Mouse (Mus musculus) forebrain, embryonic 10.5 days (tissue): ENCODE measurements at regions not wholly inside any gene's neighbourhood (a gene's known extent, or its start where the extent isn't known, plus 50 kb on each side); places are given as distances from the start of the nearest gene placed in this dataset.
"Not testable (repeated sequence)": the region's sequence is repeated elsewhere in the genome, so short reads cannot be mapped to it uniquely, and the experiment has no call there.

Experiments used
- DNase-seq: peaks from one replicate; pipeline ENCODE4 v3.0.0-alpha.2; 2017; ENCODE audit warnings: low spot score; ENCODE audit errors: extremely low spot score
- H3K27ac ChIP-seq: fragments of 300-500 bp; sonication (generic); 2 replicates; pipeline ENCODE4 v1.5.1; 2016; ENCODE audit warnings: mild to moderate bottlenecking
- H3K27me3 ChIP-seq: fragments of 300-500 bp; sonication (generic); 2 replicates; pipeline ENCODE4 v1.6.1; 2016; ENCODE audit warnings: mild to moderate bottlenecking; ENCODE audit not compliant: poor library complexity, severe bottlenecking
- H3K36me3 ChIP-seq: fragments of 300-500 bp; sonication (generic); replicated peaks from 2 replicates; pipeline ENCODE4 v1.6.1; 2016; ENCODE audit warnings: mild to moderate bottlenecking, moderate library complexity
- H3K4me1 ChIP-seq: fragments of 300-500 bp; sonication (generic); 2 replicates; pipeline ENCODE4 v1.6.1; 2016
- H3K4me3 ChIP-seq: fragments of 300-500 bp; sonication (generic); 2 replicates; pipeline ENCODE4 v1.5.1; 2016; ENCODE audit warnings: mild to moderate bottlenecking, moderate library complexity
- H3K9me3 ChIP-seq: fragments of 300-500 bp; sonication (generic); 2 replicates; pipeline ENCODE4 v1.6.1; 2016; ENCODE audit warnings: mild to moderate bottlenecking, moderate library complexity
- WGBS: fragments of 180-500 bp; shearing (Covaris S2); methylation state at CpG from one replicate; pipeline ENCODE4 v1.1.7; 2016; 5-methylcytosine and 5-hydroxymethylcytosine counted together

- WGBS, result 91% methylated on average over 2 of the region's 2 CpGs
- Histone ChIP-seq H3K9me3 (no peaks in the 10 kb centered on the region), H3K36me3 (no peaks in the 10 kb centered on the region), H3K4me1 (no peaks in the 10 kb centered on the region), H3K4me3 (no peak overlapping the region), H3K27me3 (no peaks in the 10 kb centered on the region), H3K27ac (no peak overlapping the region)
- DNase-seq, result no peak
Observed at GRCm38 (mm10) chr17:59179018-59179417, 165.8 kb upstream of the Nudt12 start.

- Histone ChIP-seq H3K4me3 (no peak overlapping the region), H3K36me3 (no peaks in the 10 kb centered on the region), H3K27me3 (no peaks in the 10 kb centered on the region), H3K9me3 (no peaks in the 10 kb centered on the region), H3K27ac (no peak overlapping the region), H3K4me1 (no peaks in the 10 kb centered on the region)
- WGBS, result 86% methylated on average over 2 of the region's 2 CpGs
- no peak for DNase-seq
Observed at GRCm38 (mm10) chr17:59156345-59156744, 143.2 kb upstream of the Nudt12 start.

- Histone ChIP-seq H3K27ac (no peak overlapping the region), H3K36me3 (no peaks in the 10 kb centered on the region), H3K4me1 (0 out of 2 replicates have a peak, but pooled peaks cover 12% of the 10 kb centered on the region), H3K4me3 (no peak overlapping the region), H3K27me3 (no peaks in the 10 kb centered on the region), H3K9me3 (no peaks in the 10 kb centered on the region)
- DNase-seq, result no peak
- WGBS, result 52% methylated on average over 1 of the region's 1 CpGs
Observed at GRCm38 (mm10) chr17:59143760-59144157, 130.6 kb upstream of the Nudt12 start.

GRCm38 (mm10) chr17:59142995-59143759, 130.0 kb upstream of the Nudt12 start:
- WGBS, result 82% methylated on average over 10 of the region's 10 CpGs
- H3K27ac ChIP-seq, result no peak overlapping the region
- H3K27me3 ChIP-seq, result no peaks in the 10 kb centered on the region
- 0 out of 2 replicates have a peak, but pooled peaks cover 7% of the 10 kb centered on the region for H3K4me1 ChIP-seq
- H3K36me3 ChIP-seq, result no peaks in the 10 kb centered on the region
- no peak overlapping the region for H3K4me3 ChIP-seq
- H3K9me3 ChIP-seq, result no peaks in the 10 kb centered on the region
- DNase-seq, result no peak

GRCm38 (mm10) chr17:59138791-59139190, 125.6 kb upstream of the Nudt12 start:
- DNase-seq, result no peak
- Histone ChIP-seq H3K4me1 (0 out of 2 replicates have a peak, but pooled peaks cover 2% of the 10 kb centered on the region), H3K4me3 (no peak overlapping the region), H3K27me3 (no peaks in the 10 kb centered on the region), H3K36me3 (no peaks in the 10 kb centered on the region), H3K9me3 (no peaks in the 10 kb centered on the region), H3K27ac (no peak overlapping the region)
- WGBS, result 92% methylated on average over 2 of the region's 2 CpGs

- Histone ChIP-seq H3K27ac (no peak overlapping the region), H3K27me3 (no peaks in the 10 kb centered on the region), H3K9me3 (no peaks in the 10 kb centered on the region), H3K36me3 (no peaks in the 10 kb centered on the region), H3K4me1 (no peaks in the 10 kb centered on the region), H3K4me3 (no peak overlapping the region)
- 10% methylated on average over 5 of the region's 5 CpGs for WGBS
- DNase-seq, result peak; percentile 33
Observed at GRCm38 (mm10) chr17:59099376-59099775, 86.2 kb upstream of the Nudt12 start.

- WGBS, result 92% methylated on average over 4 of the region's 6 CpGs
- H3K36me3 ChIP-seq, H3K9me3 ChIP-seq, H3K27me3 ChIP-seq, H3K4me3 ChIP-seq, DNase-seq, H3K4me1 ChIP-seq, H3K27ac ChIP-seq: not testable (repeated sequence)
Observed at GRCm38 (mm10) chr17:59076846-59077245, 63.7 kb upstream of the Nudt12 start.

GRCm38 (mm10) chr17:59076361-59076760, 63.2 kb upstream of the Nudt12 start:
- H3K36me3 ChIP-seq, H3K9me3 ChIP-seq, H3K27ac ChIP-seq, DNase-seq, H3K27me3 ChIP-seq, H3K4me1 ChIP-seq, H3K4me3 ChIP-seq: not testable (repeated sequence)
- 93% methylated on average over 4 of the region's 6 CpGs for WGBS
